Mouse (Mus musculus): Measurements from ENCODE around the gene Lenep. TPM values are rescaled to one million over a fixed set of nuclear protein-coding genes. Genes with fewer than 3 reads are reported as not detected.

The Lenep gene
- polyA plus RNA-seq, 1 experiment from 2014 or later = not detected

- H3K27me3 ChIP-seq (replicated peaks; ENCODE audit: control insufficient read depth, insufficient read depth, low read length) = no peaks in the 10 kb centered on the region
- H3K4me1 ChIP-seq (ENCODE audit: control insufficient read depth, insufficient read depth, low read length) = no peaks in the 10 kb centered on the region
- H3K9ac ChIP-seq (ENCODE audit: low read length) = peak overlapping the region; percentile 72
- H3K4me3 ChIP-seq (ENCODE audit: low read depth, low read length) = peak overlapping the region; percentile 45
- no peak overlapping the region for H3K27ac ChIP-seq (ENCODE audit: low read depth, low read length)
- peak; percentile 94 for ATAC-seq
- H3K36me3 ChIP-seq (ENCODE audit: control insufficient read depth, insufficient read depth, low read length) = no peaks in the 10 kb centered on the region
- H3K9me3 ChIP-seq (replicated peaks; ENCODE audit: control insufficient read depth, low read length) = no peaks in the 10 kb centered on the region
- H3K4me2 ChIP-seq (ENCODE audit: low read length) = peak overlapping the region; percentile 87
- 2% methylated on average over 25 of the region's 29 CpGs for WGBS
- peak; percentile 81 for DNase-seq (ENCODE audit: low spot score)
Measured at GRCm38 (mm10) chr3:89378394-89379067, 24.1 kb downstream of the Lenep start.

- ATAC-seq (peak; percentile 41), DNase-seq (ENCODE audit: low spot score) (no peak)
- Histone ChIP-seq H3K4me2 (ENCODE audit: low read length) (peak overlapping the region; percentile 87; the same call in 1 of the 2 replicates), H3K4me1 (ENCODE audit: control insufficient read depth, insufficient read depth, low read length) (no peaks in the 10 kb centered on the region), H3K36me3 (ENCODE audit: control insufficient read depth, insufficient read depth, low read length) (no peaks in the 10 kb centered on the region), H3K9me3 (replicated peaks; ENCODE audit: control insufficient read depth, low read length) (no peaks in the 10 kb centered on the region), H3K27ac (ENCODE audit: low read depth, low read length) (no peak overlapping the region), H3K27me3 (replicated peaks; ENCODE audit: control insufficient read depth, insufficient read depth, low read length) (no peaks in the 10 kb centered on the region), H3K4me3 (ENCODE audit: low read depth, low read length) (no peak overlapping the region), H3K9ac (ENCODE audit: low read length) (no peak overlapping the region; the same call in 1 of the 2 replicates)
- 68% methylated on average over 4 of the region's 4 CpGs for WGBS
Measured at GRCm38 (mm10) chr3:89377831-89378230, 24.8 kb downstream of the Lenep start.

- Histone ChIP-seq H3K9ac (ENCODE audit: low read length) (no peak overlapping the region), H3K4me2 (ENCODE audit: low read length) (no peak overlapping the region), H3K4me1 (ENCODE audit: control insufficient read depth, insufficient read depth, low read length) (no peaks in the 10 kb centered on the region), H3K27ac (ENCODE audit: low read depth, low read length) (no peak overlapping the region), H3K9me3 (replicated peaks; ENCODE audit: control insufficient read depth, low read length) (no peaks in the 10 kb centered on the region), H3K27me3 (replicated peaks; ENCODE audit: control insufficient read depth, insufficient read depth, low read length) (no peaks in the 10 kb centered on the region), H3K4me3 (ENCODE audit: low read depth, low read length) (no peak overlapping the region), H3K36me3 (ENCODE audit: control insufficient read depth, insufficient read depth, low read length) (no peaks in the 10 kb centered on the region)
- DNase-seq (ENCODE audit: low spot score) = no peak
- WGBS = 45% methylated on average over 5 of the region's 5 CpGs
- ATAC-seq = no peak
Measured at GRCm38 (mm10) chr3:89373581-89374231, 28.9 kb downstream of the Lenep start.

DNA sequence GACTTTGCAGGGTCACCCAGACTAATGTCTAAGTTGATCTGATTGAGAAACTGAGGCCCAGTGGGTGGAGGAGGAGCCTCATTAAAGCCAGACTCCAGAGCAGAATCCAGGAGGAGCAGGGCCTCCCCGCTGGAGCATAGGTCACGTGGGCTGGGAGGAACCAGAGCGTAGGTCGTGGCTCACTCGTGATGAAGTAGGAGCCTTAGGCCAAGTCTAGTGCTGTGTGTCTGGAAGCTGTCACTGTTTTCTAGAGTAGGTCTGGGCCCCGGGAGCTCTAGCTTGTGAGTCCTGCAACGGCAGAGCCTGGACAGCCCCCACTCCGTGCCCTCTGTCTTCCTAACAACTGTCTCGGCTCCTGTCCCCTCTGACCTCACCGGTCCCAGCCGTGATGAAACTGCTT is 35.3 kb downstream of the Lenep start:
- DNase-seq (ENCODE audit: low spot score) (no peak), ATAC-seq (no peak)
- Histone ChIP-seq H3K27ac (ENCODE audit: low read depth, low read length) (no peak overlapping the region), H3K9me3 (replicated peaks; ENCODE audit: control insufficient read depth, low read length) (no peaks in the 10 kb centered on the region), H3K4me2 (ENCODE audit: low read length) (no peak overlapping the region), H3K36me3 (ENCODE audit: control insufficient read depth, insufficient read depth, low read length) (no peaks in the 10 kb centered on the region), H3K9ac (ENCODE audit: low read length) (no peak overlapping the region), H3K4me1 (ENCODE audit: control insufficient read depth, insufficient read depth, low read length) (no peaks in the 10 kb centered on the region), H3K4me3 (ENCODE audit: low read depth, low read length) (no peak overlapping the region), H3K27me3 (replicated peaks; ENCODE audit: control insufficient read depth, insufficient read depth, low read length) (no peaks in the 10 kb centered on the region)
- 83% methylated on average over 11 of the region's 11 CpGs for WGBS

DNA sequence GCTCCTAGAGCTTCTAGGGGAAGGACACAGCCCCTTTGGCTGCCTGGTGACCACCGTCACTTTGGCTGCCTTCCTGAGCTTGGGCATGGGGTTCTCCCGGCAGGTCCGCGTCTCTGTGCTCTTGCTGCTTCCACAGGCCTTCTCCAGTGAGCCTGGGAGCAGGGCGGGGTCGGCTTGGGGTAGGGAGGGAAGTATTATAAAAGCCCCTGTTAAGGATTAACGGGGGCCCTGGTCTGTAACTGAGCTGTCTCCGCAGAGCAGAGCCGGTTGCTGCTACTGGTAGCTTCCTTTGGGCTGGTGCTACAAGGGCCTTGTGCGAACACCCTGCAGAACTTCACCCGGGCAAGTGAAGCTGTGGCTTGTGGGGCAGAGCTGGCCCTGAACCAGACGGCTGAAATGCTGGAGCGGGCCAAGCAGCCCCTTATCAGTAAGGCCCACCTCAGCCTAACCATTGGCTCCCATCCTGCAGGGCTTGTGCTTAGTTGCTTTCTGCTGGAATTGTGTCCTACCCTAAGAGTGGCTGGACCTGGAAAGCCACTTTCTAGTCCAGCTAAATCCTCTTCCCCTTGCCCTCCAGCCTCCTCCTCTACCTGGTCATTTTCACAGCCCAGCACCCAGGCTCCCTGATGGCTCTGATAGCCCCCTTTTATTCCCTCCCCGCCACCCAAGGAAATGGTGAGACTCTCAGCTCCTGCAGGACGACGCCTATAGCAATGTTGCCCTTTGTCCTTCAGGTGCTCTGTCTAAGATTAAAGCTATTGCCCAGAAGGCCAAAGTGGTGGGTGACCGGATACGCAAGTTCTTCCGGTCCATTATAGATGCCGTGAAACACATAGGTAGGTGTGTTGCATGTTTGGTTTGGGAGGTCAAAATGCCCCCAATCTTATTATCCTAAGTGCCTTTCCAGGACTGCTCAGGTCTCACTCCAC is 36.8 kb downstream of the Lenep start:
- 75% methylated on average over 20 of the region's 20 CpGs for WGBS
- Histone ChIP-seq H3K9me3 (replicated peaks; ENCODE audit: control insufficient read depth, low read length) (no peaks in the 10 kb centered on the region), H3K27me3 (replicated peaks; ENCODE audit: control insufficient read depth, insufficient read depth, low read length) (no peaks in the 10 kb centered on the region), H3K9ac (ENCODE audit: low read length) (no peak overlapping the region), H3K4me3 (ENCODE audit: low read depth, low read length) (no peak overlapping the region), H3K36me3 (ENCODE audit: control insufficient read depth, insufficient read depth, low read length) (no peaks in the 10 kb centered on the region), H3K4me1 (ENCODE audit: control insufficient read depth, insufficient read depth, low read length) (no peaks in the 10 kb centered on the region), H3K4me2 (ENCODE audit: low read length) (no peak overlapping the region), H3K27ac (ENCODE audit: low read depth, low read length) (no peak overlapping the region)
- DNase-seq (ENCODE audit: low spot score) (no peak), ATAC-seq (no peak)

- H3K4me2 ChIP-seq (ENCODE audit: low read length) = no peak within 1 kb of the TSS
- no peak within 1 kb of the TSS for H3K4me3 ChIP-seq (ENCODE audit: low read depth, low read length)
- no peak within 1 kb of the TSS for H3K9ac ChIP-seq (ENCODE audit: low read length)
- no peaks in the 10 kb centered on the region for H3K4me1 ChIP-seq (ENCODE audit: control insufficient read depth, insufficient read depth, low read length)
- 87% methylated on average over 11 of the region's 11 CpGs for WGBS
- no peak for ATAC-seq
- H3K36me3 ChIP-seq (ENCODE audit: control insufficient read depth, insufficient read depth, low read length) = no peaks in the 10 kb centered on the region
- H3K27ac ChIP-seq (ENCODE audit: low read depth, low read length) = no peak within 1 kb of the TSS
- no peaks in the 10 kb centered on the region for H3K9me3 ChIP-seq (replicated peaks; ENCODE audit: control insufficient read depth, low read length)
- no peak for DNase-seq (ENCODE audit: low spot score)
- H3K27me3 ChIP-seq (replicated peaks; ENCODE audit: control insufficient read depth, insufficient read depth, low read length) = no peaks in the 10 kb centered on the region
Measured at GRCm38 (mm10) chr3:89365153-89365485, 37.5 kb downstream of the Lenep start, which contains the start of gene Dcst1. TSS of gene Dcst1 (minus strand) at chr3:89365253.

- Histone ChIP-seq H3K9ac (ENCODE audit: low read length) (no peak overlapping the region), H3K9me3 (replicated peaks; ENCODE audit: control insufficient read depth, low read length) (no peaks in the 10 kb centered on the region), H3K4me3 (ENCODE audit: low read depth, low read length) (no peak overlapping the region), H3K4me1 (ENCODE audit: control insufficient read depth, insufficient read depth, low read length) (no peaks in the 10 kb centered on the region), H3K27ac (ENCODE audit: low read depth, low read length) (no peak overlapping the region), H3K4me2 (ENCODE audit: low read length) (no peak overlapping the region), H3K27me3 (replicated peaks; ENCODE audit: control insufficient read depth, insufficient read depth, low read length) (no peaks in the 10 kb centered on the region), H3K36me3 (ENCODE audit: control insufficient read depth, insufficient read depth, low read length) (no peaks in the 10 kb centered on the region)
- 51% methylated on average over 8 of the region's 8 CpGs for WGBS
- DNase-seq (ENCODE audit: low spot score) = no peak
- ATAC-seq = no peak
Measured at GRCm38 (mm10) chr3:89364631-89365030, 38.0 kb downstream of the Lenep start.

GRCm38 (mm10) chr3:89361675-89362074 is 40.9 kb downstream of the Lenep start, which contains the start of gene Dcst2:
TSS of gene Dcst2 (plus strand) at chr3:89361975.
- WGBS = 83% methylated on average over 7 of the region's 7 CpGs
- H3K4me2 ChIP-seq (ENCODE audit: low read length) = no peak within 1 kb of the TSS
- H3K4me1 ChIP-seq (ENCODE audit: control insufficient read depth, insufficient read depth, low read length) = no peaks in the 10 kb centered on the region
- DNase-seq (ENCODE audit: low spot score) (no peak), ATAC-seq (no peak)
- H3K27ac ChIP-seq (ENCODE audit: low read depth, low read length) = no peak within 1 kb of the TSS
- no peak within 1 kb of the TSS for H3K4me3 ChIP-seq (ENCODE audit: low read depth, low read length)
- H3K36me3 ChIP-seq (ENCODE audit: control insufficient read depth, insufficient read depth, low read length) = no peaks in the 10 kb centered on the region
- no peak within 1 kb of the TSS for H3K9ac ChIP-seq (ENCODE audit: low read length)
- H3K9me3 ChIP-seq (replicated peaks; ENCODE audit: control insufficient read depth, low read length) = no peaks in the 10 kb centered on the region
- no peaks in the 10 kb centered on the region for H3K27me3 ChIP-seq (replicated peaks; ENCODE audit: control insufficient read depth, insufficient read depth, low read length)

Data from forebrain, embryonic 14.5 days (tissue).